ENCODE assay signal across 15 mouse cellular contexts in the genomic region with DNA sequence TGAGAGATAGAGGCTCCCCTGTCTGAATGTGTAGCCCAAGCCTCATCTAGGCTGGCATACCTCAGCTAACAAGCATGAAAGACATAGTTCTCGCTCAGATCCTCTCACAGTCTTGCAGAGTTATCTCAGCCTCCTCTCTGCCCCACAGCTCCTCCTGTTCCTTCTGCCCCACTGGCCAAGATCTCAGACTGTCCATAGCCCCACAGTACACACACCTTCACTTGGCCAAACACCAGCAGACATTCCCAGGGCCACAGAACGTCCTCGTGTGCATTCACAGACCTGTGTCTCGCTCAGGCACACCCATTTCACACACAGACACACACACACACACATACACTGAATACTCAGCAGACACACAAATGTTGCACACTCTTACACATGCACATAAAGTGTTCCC.
"Had no signal": no experiment of that assay in that cellular context is flagged by ENCODE, and none has a peak within 500 bp of the region (broad histone marks: within the 10 kb centered on the region; RNA-seq: fewer than 3 reads in every experiment).

No protein-coding gene starts in this region.

- DNase-seq: heart, postnatal 14 days; heart, postnatal 36 days; heart, postnatal 4 days; kidney, adult 11 months; kidney, adult 18-20 months; kidney, adult 2 months; kidney, adult 8-10 months; kidney, adult 9 months; kidney, postnatal 10 days; kidney, postnatal 14 days; kidney, postnatal 25 days; kidney, postnatal 36 days; kidney, postnatal 4 days; layer of hippocampus, adult 9-11 months; layer of hippocampus, postnatal 36 days had no signal
